Mouse (Mus musculus) embryonic fibroblast, embryonic 13.5 days (primary cell): ENCODE measurements around the gene Kif6.

Experiments used
- CTCF ChIP-seq: IDR thresholded peaks from 2 replicates; pipeline ENCODE4 v1.5.1; 2011; ENCODE audit warnings: mild to moderate bottlenecking, control low read depth, low read length, moderate library complexity, borderline replicate concordance; ENCODE audit not compliant: insufficient read depth
- POLR2A ChIP-seq: IDR thresholded peaks from 2 replicates; pipeline ENCODE4 v1.6.1; 2011; ENCODE audit warnings: low read depth, mild to moderate bottlenecking, control low read depth, low read length, moderate library complexity

DNA sequence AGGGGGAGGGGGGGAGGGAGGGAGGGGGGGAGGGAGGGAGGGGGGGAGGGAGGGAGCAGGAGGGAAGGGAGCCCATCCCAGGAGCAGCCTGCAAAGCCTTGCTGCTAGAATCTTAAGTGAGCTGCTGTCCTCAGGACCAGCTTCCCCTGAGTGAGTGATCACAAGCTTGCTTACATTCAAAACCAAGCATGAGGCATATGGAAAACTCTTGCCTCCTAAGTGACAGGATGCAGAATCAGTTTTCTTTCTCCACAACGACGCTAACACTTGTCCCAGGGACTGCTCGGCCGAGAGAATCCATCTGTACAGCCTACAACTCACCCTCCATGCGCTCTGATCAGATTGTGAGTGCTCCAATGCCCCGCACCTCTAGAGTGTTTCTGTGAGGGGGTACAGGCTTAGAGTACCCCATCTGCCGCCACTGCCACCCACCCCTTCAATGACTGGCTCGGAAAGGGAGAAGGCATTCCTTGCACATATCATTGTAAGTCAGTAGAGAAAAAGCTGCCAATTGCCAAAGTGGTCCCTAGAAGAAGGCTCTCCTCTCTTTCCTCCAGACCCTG lies 251.8 kb downstream of the Kif6 start:
- TF ChIP-seq POLR2A (no peak), CTCF (no peak)
